Mouse (Mus musculus) lung, embryonic 14.5 days (tissue): ENCODE data around the gene Rex1bd. TPM values are rescaled to one million over a fixed set of nuclear protein-coding genes. Genes with fewer than 3 reads are reported as not detected.

Source experiments
- ATAC-seq: fragments of 200-750 bp; cut with Nextera tagmentation; 2 replicates; pipeline ENCODE4 v1.8.0; 2017; ENCODE audit warnings: mild to moderate bottlenecking, moderate TSS enrichment, moderate library complexity; ENCODE audit not compliant: insufficient read depth
- DNase-seq: peaks from one replicate; pipeline ENCODE4 v3.0.0-alpha.2; 2015
- H3K27ac ChIP-seq: fragments of 300-500 bp; sonication (generic); 2 replicates; pipeline ENCODE4 v1.5.1; 2014; ENCODE audit warnings: low read depth, mild to moderate bottlenecking, moderate library complexity
- H3K27me3 ChIP-seq: fragments of 300-500 bp; sonication (generic); 2 replicates; pipeline ENCODE4 v1.6.1; 2014; ENCODE audit warnings: low read length, control low read depth; ENCODE audit not compliant: insufficient read depth
- H3K36me3 ChIP-seq: fragments of 300-500 bp; sonication (generic); 2 replicates; pipeline ENCODE4 v1.6.1; 2014; ENCODE audit warnings: control low read depth; ENCODE audit not compliant: insufficient read depth
- H3K4me1 ChIP-seq: fragments of 300-500 bp; sonication (generic); 2 replicates; pipeline ENCODE4 v1.6.1; 2014; ENCODE audit warnings: antibody characterized with exemption, control low read depth; ENCODE audit not compliant: insufficient read depth
- H3K4me2 ChIP-seq: fragments of 300-500 bp; sonication (generic); 2 replicates; pipeline ENCODE4 v1.6.1; 2014; ENCODE audit warnings: mild to moderate bottlenecking
- H3K4me3 ChIP-seq: fragments of 300-500 bp; sonication (generic); 2 replicates; pipeline ENCODE4 v1.5.1; 2014; ENCODE audit warnings: low read depth, low read length
- H3K9ac ChIP-seq: fragments of 300-500 bp; sonication (generic); 2 replicates; pipeline ENCODE4 v1.6.1; 2014
- H3K9me3 ChIP-seq: fragments of 300-500 bp; sonication (generic); 2 replicates; pipeline ENCODE4 v1.6.1; 2016; ENCODE audit warnings: low read depth, low read length, control low read depth
- CTCF ChIP-seq: IDR thresholded peaks from 2 replicates; pipeline ENCODE4 v1.5.1; 2016; ENCODE audit warnings: antibody characterized with exemption, low read depth
- WGBS: fragments of 180-500 bp; shearing (Covaris S2); extraction: QIAGEN DNeasy Blood & Tissue Kit; methylation state at CpG from one replicate; pipeline ENCODE4 v1.1.7; 2014; 5-methylcytosine and 5-hydroxymethylcytosine counted together
- polyA plus RNA-seq: library from polyadenylated mRNA; unstranded; fragments of >200 nt; fragmentation: Nextera tagmentation; extraction: Ambion mirVana; gene quantifications from 2 replicates; pipeline ENCODE4 v1.2.1, GENCODE M21; 2014

The Rex1bd gene
- polyA plus RNA-seq, 1 experiment from 2014 or later, result 126 TPM

DNA sequence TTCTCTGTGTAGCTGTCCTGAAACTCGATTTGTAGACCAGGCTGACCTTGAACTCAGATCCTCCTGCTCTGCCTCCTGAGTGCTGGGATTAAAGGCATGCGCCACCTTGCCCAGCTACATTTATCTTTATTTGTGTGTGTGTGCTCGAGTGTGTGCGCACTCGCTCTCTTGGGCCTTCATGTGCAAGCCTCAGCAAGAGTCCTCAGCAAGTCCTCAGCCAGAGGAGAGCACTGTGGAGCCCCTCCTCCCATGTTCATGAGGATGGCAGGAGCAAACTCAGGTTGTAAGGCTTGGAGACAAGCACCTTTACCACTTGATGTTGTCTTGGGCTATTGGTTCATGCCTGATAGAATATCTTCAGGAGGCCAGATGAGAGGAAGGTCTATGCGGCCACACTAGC lies 41.2 kb upstream of the Rex1bd start:
- no peak for DNase-seq
- Histone ChIP-seq H3K4me1 (no peaks in the 10 kb centered on the region; the same call in 1 of the 2 replicates), H3K27ac (no peak overlapping the region), H3K9ac (no peak overlapping the region), H3K36me3 (no peaks in the 10 kb centered on the region; the same call in 1 of the 2 replicates), H3K27me3 (no peaks in the 10 kb centered on the region), H3K4me2 (no peak overlapping the region), H3K9me3 (no peaks in the 10 kb centered on the region), H3K4me3 (no peak overlapping the region)
- ATAC-seq, result no peak
- WGBS, result 81% methylated on average over 6 of the region's 6 CpGs
- TF ChIP-seq CTCF, result no peak

- no peak for TF ChIP-seq CTCF
- Histone ChIP-seq H3K36me3 (no peaks in the 10 kb centered on the region; the same call in 1 of the 2 replicates), H3K9ac (no peak overlapping the region), H3K27ac (no peak overlapping the region), H3K4me3 (no peak overlapping the region), H3K4me2 (no peak overlapping the region), H3K27me3 (no peaks in the 10 kb centered on the region), H3K9me3 (no peaks in the 10 kb centered on the region), H3K4me1 (no peaks in the 10 kb centered on the region)
- no peak for ATAC-seq
- DNase-seq, result no peak
- 75% methylated on average over 4 of the region's 4 CpGs for WGBS
Measured at GRCm38 (mm10) chr8:70546412-70546811, 39.9 kb upstream of the Rex1bd start.

GRCm38 (mm10) chr8:70544200-70544687 lies 37.7 kb upstream of the Rex1bd start:
- peak; percentile 43 for TF ChIP-seq CTCF

GRCm38 (mm10) chr8:70541081-70541480 lies 34.5 kb upstream of the Rex1bd start:
- WGBS, result 73% methylated on average over 5 of the region's 5 CpGs
- Histone ChIP-seq H3K27ac (no peak overlapping the region), H3K36me3 (peaks cover 16% of the 10 kb centered on the region), H3K4me1 (peaks cover 15% of the 10 kb centered on the region), H3K4me2 (peak overlapping the region; percentile 97), H3K9ac (no peak overlapping the region; the same call in 1 of the 2 replicates), H3K4me3 (peak overlapping the region; percentile 79), H3K9me3 (no peaks in the 10 kb centered on the region), H3K27me3 (no peaks in the 10 kb centered on the region)
- DNase-seq, result no peak
- no peak for ATAC-seq
- TF ChIP-seq CTCF, result no peak

More at GRCm38 (mm10) chr8:70544200-70544687, 37.7 kb upstream of the Rex1bd start:
- ATAC-seq, result no peak
- 37% methylated on average over 6 of the region's 6 CpGs for WGBS
- Histone ChIP-seq H3K4me2 (no peak overlapping the region), H3K27me3 (no peaks in the 10 kb centered on the region), H3K4me3 (no peak overlapping the region), H3K9me3 (no peaks in the 10 kb centered on the region), H3K9ac (no peak overlapping the region), H3K4me1 (peaks cover 12% of the 10 kb centered on the region), H3K27ac (peak overlapping the region; percentile 42; the same call in 1 of the 2 replicates), H3K36me3 (no peaks in the 10 kb centered on the region; the same call in 1 of the 2 replicates)
- DNase-seq, result peak; percentile 41

DNA sequence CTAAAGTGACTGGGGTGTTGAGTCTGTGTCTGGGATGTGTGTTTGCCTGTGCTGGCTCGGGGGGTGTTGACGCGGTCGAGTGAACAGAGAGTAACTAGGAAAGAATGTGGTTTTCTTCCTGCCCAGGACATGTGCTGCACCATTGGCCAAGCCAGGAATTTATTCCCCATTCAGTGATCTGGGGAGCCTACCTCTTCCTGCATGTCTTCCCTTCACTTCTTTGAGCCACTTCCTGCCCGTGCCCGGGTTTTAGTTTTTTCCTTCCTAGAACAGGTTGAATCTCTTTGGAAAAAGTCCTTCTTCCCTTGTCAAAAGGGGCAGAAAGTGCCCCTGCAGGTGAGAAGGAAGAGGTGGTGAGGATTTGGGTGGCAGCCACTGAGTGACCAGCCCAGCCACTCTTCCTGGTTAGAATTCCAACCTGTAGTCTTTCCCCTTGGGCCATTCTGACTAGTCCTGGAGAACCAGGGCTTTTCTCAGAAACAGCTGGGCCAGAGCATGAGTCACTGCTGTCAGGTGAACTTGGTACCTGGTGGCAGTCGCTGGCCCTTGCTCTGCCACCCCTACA lies 34.0 kb upstream of the Rex1bd start:
- ATAC-seq (no peak), DNase-seq (peak; percentile 21)
- 38% methylated on average over 7 of the region's 7 CpGs for WGBS
- H3K9ac ChIP-seq, result peak overlapping the region; percentile 80
- H3K27me3 ChIP-seq, result no peaks in the 10 kb centered on the region
- peak overlapping the region; percentile 97 for H3K4me2 ChIP-seq
- TF ChIP-seq CTCF, result no peak
- H3K36me3 ChIP-seq, result peaks cover 20% of the 10 kb centered on the region
- H3K27ac ChIP-seq, result no peak overlapping the region; the same call in 1 of the 2 replicates
- H3K4me1 ChIP-seq, result peaks cover 15% of the 10 kb centered on the region
- H3K4me3 ChIP-seq, result peak overlapping the region; percentile 79
- no peaks in the 10 kb centered on the region for H3K9me3 ChIP-seq

- Histone ChIP-seq H3K36me3 (peaks cover 25% of the 10 kb centered on the region), H3K9me3 (no peaks in the 10 kb centered on the region), H3K27ac (peak overlapping the region; percentile 96; the same call in 1 of the 2 replicates), H3K4me2 (peak overlapping the region; percentile 97), H3K27me3 (no peaks in the 10 kb centered on the region), H3K9ac (peak overlapping the region; percentile 80), H3K4me1 (peaks cover 15% of the 10 kb centered on the region), H3K4me3 (peak overlapping the region; percentile 79)
- DNase-seq (no peak), ATAC-seq (no peak)
- no peak for TF ChIP-seq CTCF
- WGBS, result 6% methylated on average over 4 of the region's 4 CpGs
Measured at GRCm38 (mm10) chr8:70540013-70540506, 33.5 kb upstream of the Rex1bd start.

GRCm38 (mm10) chr8:70539077-70539813 lies 32.7 kb upstream of the Rex1bd start, which contains the start of gene Ell:
Gene Ell (plus strand): TSS chr8:70539457.
- peak within 1 kb of the TSS; percentile 80 for H3K9ac ChIP-seq
- peak; percentile 90 for ATAC-seq
- no peaks in the 10 kb centered on the region for H3K27me3 ChIP-seq
- peaks cover 32% of the 10 kb centered on the region for H3K36me3 ChIP-seq
- peak within 1 kb of the TSS; percentile 97 for H3K4me2 ChIP-seq
- DNase-seq, result peak; percentile 100
- H3K27ac ChIP-seq, result peak within 1 kb of the TSS; percentile 96
- WGBS, result under 1% methylated on average over 58 of the region's 58 CpGs
- H3K4me3 ChIP-seq, result peak within 1 kb of the TSS; percentile 79
- TF ChIP-seq CTCF, result no peak
- no peaks in the 10 kb centered on the region for H3K9me3 ChIP-seq
- H3K4me1 ChIP-seq, result peaks cover 15% of the 10 kb centered on the region
